Mouse (Mus musculus) ES-E14 (cell line): ENCODE measurements around the gene Gsdme. TPM values are rescaled to one million over a fixed set of nuclear protein-coding genes. Genes with fewer than 3 reads are reported as not detected.

Experiments
- DNase-seq: peaks from one replicate; pipeline ENCODE4 v3.0.0-alpha.2; 2013; ENCODE audit warnings: low read depth, low spot score
- H3K27ac ChIP-seq: 2 replicates; pipeline ENCODE4 v1.5.1; 2012; ENCODE audit warnings: low read depth, mild to moderate bottlenecking, low read length, moderate library complexity, mixed read lengths; ENCODE audit not compliant: poor library complexity, insufficient read depth, severe bottlenecking
- H3K36me3 ChIP-seq: 2 replicates; pipeline ENCODE4 v1.6.1; 2012; ENCODE audit warnings: mild to moderate bottlenecking, low read length, moderate library complexity, mixed read lengths; ENCODE audit not compliant: control insufficient read depth, poor library complexity, insufficient read depth, severe bottlenecking
- H3K4me1 ChIP-seq, 2 experiments: fragments of 150-350 bp in 1 of 2; sonication (generic) in 1 of 2; 2 replicates each; pipeline ENCODE4 v1.6.1; 2012; ENCODE audit warnings: low read length in 2 of 2, mild to moderate bottlenecking in 1 of 2, mixed read lengths in 1 of 2; ENCODE audit not compliant: control insufficient read depth in 2 of 2, insufficient read depth in 2 of 2, poor library complexity in 1 of 2
- H3K4me3 ChIP-seq, 2 experiments: fragments of 150-350 bp in 1 of 2; sonication (generic) in 1 of 2; 2 replicates each; pipeline ENCODE4 v1.5.1; 2012; ENCODE audit warnings: low read length in 2 of 2, low read depth in 1 of 2, mild to moderate bottlenecking in 1 of 2, mixed read lengths in 1 of 2; ENCODE audit not compliant: insufficient read depth in 1 of 2, poor library complexity in 1 of 2, severe bottlenecking in 1 of 2
- H3K9ac ChIP-seq: 2 replicates; pipeline ENCODE4 v1.6.1; 2012; ENCODE audit warnings: low read depth, mild to moderate bottlenecking, low read length, mixed read lengths; ENCODE audit not compliant: poor library complexity, insufficient read depth, severe bottlenecking
- H3K9me3 ChIP-seq: fragments of 150-350 bp; sonication (generic); 2 replicates; pipeline ENCODE4 v1.6.1; 2012; ENCODE audit warnings: low read depth, mild to moderate bottlenecking, low read length; ENCODE audit not compliant: control insufficient read depth, insufficient read depth
- CHD2 ChIP-seq: IDR thresholded peaks from 2 replicates; pipeline ENCODE4 v1.6.1; 2014; ENCODE audit warnings: mild to moderate bottlenecking, low read depth, low read length, inconsistent platforms
- HCFC1 ChIP-seq: IDR thresholded peaks from 2 replicates; pipeline ENCODE4 v1.6.1; 2012; ENCODE audit warnings: low read length, inconsistent platforms, borderline replicate concordance; ENCODE audit not compliant: insufficient read depth
- MAFK ChIP-seq: IDR thresholded peaks from 2 replicates; pipeline ENCODE4 v1.6.1; 2014; ENCODE audit warnings: mild to moderate bottlenecking, low read depth, low read length, inconsistent platforms; ENCODE audit not compliant: insufficient read depth
- ZC3H11A ChIP-seq: IDR thresholded peaks from 2 replicates; pipeline ENCODE4 v1.6.1; 2012; ENCODE audit warnings: low read depth, mild to moderate bottlenecking, inconsistent platforms, low read length, borderline replicate concordance
- ZNF384 ChIP-seq: IDR thresholded peaks from 2 replicates; pipeline ENCODE4 v1.6.1; 2012; ENCODE audit warnings: low read depth, low read length, inconsistent platforms
- in situ Hi-C, 2 experiments: fragments of 600-800 bp; cut with MboI; formaldehyde crosslinking; loops; one replicate each; pipeline ENCODE4 v1.15.1; 2025; ENCODE audit warnings: low sequenced_read_pairs in 2 of 2, inconsistent platforms in 1 of 2; ENCODE audit not compliant: unreplicated experiment in 2 of 2
- total RNA-seq: library from RNA; depleted of rRNA; stranded (reverse); fragments of 300-350 nt; gene quantifications from 2 replicates; pipeline ENCODE4 v1.2.3, GENCODE M21; 2012; rRNA removed

Gene Gsdme
- total RNA-seq, 1 experiment, result 1.7 TPM

DNA sequence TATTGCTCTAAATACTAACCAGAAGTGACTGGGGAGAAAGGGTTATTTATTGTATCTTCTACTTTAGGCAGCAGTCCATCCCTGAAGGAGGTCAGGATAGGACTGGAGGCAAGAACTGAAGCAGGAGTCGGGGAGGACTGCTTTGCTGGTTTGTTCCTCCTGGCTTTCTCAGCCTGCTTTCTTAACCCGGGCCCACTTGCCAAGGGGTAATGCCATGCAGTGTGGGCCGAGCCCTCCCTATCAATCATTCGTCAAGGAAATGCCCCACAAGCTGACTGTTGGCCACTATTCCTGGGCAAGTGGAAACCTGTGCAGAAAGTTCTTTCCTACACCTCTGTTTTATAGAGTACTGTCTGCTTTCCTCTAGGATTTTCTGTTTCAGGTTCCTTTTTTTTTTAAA lies 114.3 kb downstream of the Gsdme start:
- TF ChIP-seq MAFK, result no peak
- TF ChIP-seq ZC3H11A, result no peak
- TF ChIP-seq HCFC1, result no peak
- no peak for TF ChIP-seq CHD2
- no peak for TF ChIP-seq ZNF384

DNA sequence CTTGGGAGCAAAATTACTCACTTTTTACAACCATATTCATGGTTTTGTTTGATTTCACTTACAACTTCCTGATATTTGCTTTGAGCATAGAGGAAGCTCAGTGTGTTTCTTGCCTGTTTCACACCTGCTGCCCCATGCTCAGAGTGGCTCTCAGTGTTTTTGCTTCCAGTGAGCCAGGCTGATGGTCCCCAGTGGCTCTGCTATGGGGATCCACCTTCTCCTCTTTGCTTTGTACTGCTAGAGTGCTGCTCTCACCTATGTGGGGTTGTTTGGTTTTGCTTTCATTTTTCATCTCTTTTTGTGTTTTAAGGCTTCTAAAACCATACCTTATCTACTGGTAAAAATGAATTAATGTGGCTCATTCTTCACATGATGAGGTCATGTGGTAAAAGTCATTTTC lies 117.5 kb downstream of the Gsdme start:
- Histone ChIP-seq H3K4me1 (peaks cover 0 to 2% of the 10 kb centered on the region in 2 experiments; a peak in 1 of 4 replicates), H3K9ac (no peak overlapping the region), H3K4me3 (no peak overlapping the region), H3K9me3 (no peaks in the 10 kb centered on the region), H3K36me3 (no peaks in the 10 kb centered on the region; the same call in 1 of the 2 replicates), H3K27ac (no peak overlapping the region)
- in situ Hi-C loops, result no loop called here
- no peak for TF ChIP-seq CHD2
- TF ChIP-seq ZC3H11A, result no peak
- no peak for TF ChIP-seq ZNF384
- no peak for TF ChIP-seq MAFK
- TF ChIP-seq HCFC1, result no peak
- DNase-seq, result no peak

More for the DNA sequence above, 114.3 kb downstream of the Gsdme start:
- Histone ChIP-seq H3K9me3 (no peaks in the 10 kb centered on the region), H3K9ac (no peak overlapping the region), H3K4me3 (no peak overlapping the region), H3K36me3 (no peaks in the 10 kb centered on the region; the same call in 1 of the 2 replicates), H3K27ac (no peak overlapping the region), H3K4me1 (no peaks in the 10 kb centered on the region)
- DNase-seq, result no peak
- in situ Hi-C loops, result no loop called here

DNA sequence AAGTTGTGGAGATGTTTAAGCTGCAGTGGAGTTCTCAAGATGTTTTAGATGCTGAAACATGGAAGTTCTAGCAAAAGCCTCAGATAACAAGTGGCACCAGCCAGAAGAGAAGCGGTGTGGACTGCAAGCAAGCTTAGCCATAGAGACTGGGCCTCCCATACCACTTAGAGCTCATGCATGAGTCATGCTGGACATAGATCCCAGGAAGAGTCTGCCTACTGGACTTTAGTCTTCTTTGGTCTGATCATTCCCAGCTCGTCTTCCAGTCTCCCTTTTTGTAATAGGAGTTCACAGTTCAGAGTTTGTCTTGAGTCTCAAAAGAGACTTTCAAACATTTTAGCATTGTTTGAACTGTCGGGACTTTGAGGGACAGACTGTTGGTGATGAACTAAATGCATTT lies 124.1 kb downstream of the Gsdme start:
- TF ChIP-seq HCFC1 (no peak), ZC3H11A (no peak), CHD2 (no peak), ZNF384 (no peak), MAFK (no peak)
- no peak for DNase-seq
- no peak overlapping the region for H3K4me3 ChIP-seq
- no peak overlapping the region for H3K9ac ChIP-seq
- H3K36me3 ChIP-seq, result no peaks in the 10 kb centered on the region
- H3K4me1 ChIP-seq, result peaks cover 3 to 4% of the 10 kb centered on the region in 2 experiments; a peak in 3 of 4 replicates
- H3K9me3 ChIP-seq, result no peaks in the 10 kb centered on the region
- in situ Hi-C loops, result no loop called here
- H3K27ac ChIP-seq, result no peak overlapping the region

Other genes with a start within 250 kb of the Gsdme start
- 64.2 and 65.0 TPM in 2 replicates for gene Mpp6, start 153.6 kb downstream of the Gsdme start, total RNA-seq
- gene Osbpl3, start 192.3 kb upstream of the Gsdme start, total RNA-seq, result 6.7 and 9.9 TPM in 2 replicates